Mouse (Mus musculus): ENCODE measurements at regions not wholly inside any gene's neighbourhood (a gene's known extent, or its start where the extent isn't known, plus 50 kb on each side); places are given as distances from the start of the nearest gene placed in this dataset.

- TF ChIP-seq CTCF (IDR thresholded peaks at IDR 0.05; ENCODE audit: low read depth) (no peak), EP300 (IDR thresholded peaks at IDR 0.05; ENCODE audit: low read depth) (no peak)
Measured at GRCm38 (mm10) chr10:9047341-9047740, 161.5 kb upstream of the Sash1 start.

All from liver, postnatal 0 days (tissue).